Comparison of ENCODE assay signal across 8 mouse cellular contexts in genomic region chr1:71652551-71653399, GRCm38 (mm10). TPM values are rescaled to one million over a fixed set of nuclear protein-coding genes. Genes with fewer than 3 reads are reported as not detected.
DNase-seq lines count a peak whose midpoint lies in the region; ATAC-seq and TF ChIP-seq lines count a peak whose summit lies in the region.

TSS of gene Fn1 (minus strand) at chr1:71653200.

- no peak for TF ChIP-seq CTCF in E14TG2a.4 (conservative IDR thresholded peaks at IDR 0.05; ENCODE audit: low read length)
- no peak for TF ChIP-seq CTCF in thymus, adult 2 months (IDR thresholded peaks at IDR 0.05; ENCODE audit: borderline replicate concordance, control insufficient read depth, extremely low read depth, insufficient read depth, low read length, poor library complexity)

- H3K4me1 ChIP-seq in E14TG2a.4 (replicated peaks; ENCODE audit: low read depth, low read length), result peaks cover 75% of the 10 kb centered on the region
- H3K4me1 ChIP-seq in forebrain, embryonic 16.5 days (replicated peaks; ENCODE audit: control insufficient read depth, insufficient read depth, low read length), result peaks cover 12% of the 10 kb centered on the region
- H3K4me1 ChIP-seq in neural tube, embryonic 14.5 days (ENCODE audit: control insufficient read depth, insufficient read depth, low read length), result peaks cover 7% of the 10 kb centered on the region; the same call in 1 of the 2 replicates
- H3K4me1 ChIP-seq in thymus, adult 2 months (replicated peaks; ENCODE audit: control insufficient read depth, insufficient read depth, low read length), result peaks cover 12% of the 10 kb centered on the region; the same call in 1 of the 2 replicates

- peak within 1 kb of the TSS; percentile 69 for H3K27ac ChIP-seq in forebrain, embryonic 16.5 days (ENCODE audit: low read length)
- peak within 1 kb of the TSS; percentile 52; the same call in 1 of the 2 replicates for H3K27ac ChIP-seq in neural tube, embryonic 14.5 days (ENCODE audit: low read depth, low read length)
- H3K27ac ChIP-seq in thymus, adult 2 months (ENCODE audit: control insufficient read depth, insufficient read depth, low read length), result no peak within 1 kb of the TSS

- H3K27me3 ChIP-seq in E14TG2a.4 (ENCODE audit: insufficient read depth, low read length), result no peaks in the 10 kb centered on the region
- no peaks in the 10 kb centered on the region; the same call in 1 of the 2 replicates for H3K27me3 ChIP-seq in forebrain, embryonic 16.5 days (replicated peaks; ENCODE audit: control insufficient read depth, insufficient read depth, low read length)
- no peaks in the 10 kb centered on the region for H3K27me3 ChIP-seq in neural tube, embryonic 14.5 days (ENCODE audit: control insufficient read depth, insufficient read depth, low read length)
- peaks cover 4% of the 10 kb centered on the region; the same call in 1 of the 2 replicates for H3K27me3 ChIP-seq in thymus, adult 2 months (ENCODE audit: control insufficient read depth, insufficient read depth, low read length)

- intact Hi-C loops in heart, postnatal 14 days (cut with DNase I), result loop anchor here (10.0 kb wide), 1 partner anchor 112 kb away; no protein-coding TSS in a partner anchor

- ATAC-seq in forebrain, embryonic 16.5 days, result peak; percentile 94
- peak; percentile 95 for ATAC-seq in neural tube, embryonic 14.5 days (ENCODE audit: low read depth)

- under 1% methylated on average over 63 of the region's 63 CpGs for WGBS in forebrain, embryonic 16.5 days
- under 1% methylated on average over 63 of the region's 63 CpGs for WGBS in large intestine, adult 2 months
- WGBS in neural tube, embryonic 14.5 days, result under 1% methylated on average over 63 of the region's 63 CpGs
- 1% methylated on average over 63 of the region's 63 CpGs for WGBS in thymus, adult 2 months

- no peaks in the 10 kb centered on the region for H3K9me3 ChIP-seq in E14TG2a.4 (ENCODE audit: low read length)
- H3K9me3 ChIP-seq in forebrain, embryonic 16.5 days (ENCODE audit: control insufficient read depth, low read length), result no peaks in the 10 kb centered on the region
- no peaks in the 10 kb centered on the region for H3K9me3 ChIP-seq in neural tube, embryonic 14.5 days (ENCODE audit: control insufficient read depth, low read length)

- H3K4me2 ChIP-seq in forebrain, embryonic 16.5 days (ENCODE audit: low read length), result peak within 1 kb of the TSS; percentile 97
- H3K4me2 ChIP-seq in neural tube, embryonic 14.5 days (ENCODE audit: low read depth, low read length), result peak within 1 kb of the TSS; percentile 96

- no peak for TF ChIP-seq POLR2A in thymus, adult 2 months (IDR thresholded peaks at IDR 0.05; ENCODE audit: control insufficient read depth, extremely low read depth, insufficient read depth, low read length, poor library complexity)

- DNase-seq in c-Kit-positive CD71-negative TER-119-negative erythroid progenitor cells, embryonic 14.5 days (ENCODE audit: low read depth), result peak; percentile 56
- peak; percentile 93 to 95 for DNase-seq in heart, postnatal 14 days
- DNase-seq in large intestine, adult 2 months (ENCODE audit: low read depth, low spot score), result no peak
- DNase-seq in lung, adult 18-20 months, result peak; percentile 78 to 84
- peak; percentile 72 for DNase-seq in thymus, adult 2 months

- peak within 1 kb of the TSS; percentile 97 for H3K4me3 ChIP-seq in E14TG2a.4 (replicated peaks; ENCODE audit: low read length)
- peak within 1 kb of the TSS; percentile 61 for H3K4me3 ChIP-seq in forebrain, embryonic 16.5 days (replicated peaks; ENCODE audit: low read length)
- H3K4me3 ChIP-seq in neural tube, embryonic 14.5 days (ENCODE audit: low read depth, low read length), result peak within 1 kb of the TSS; percentile 64
- H3K4me3 ChIP-seq in thymus, adult 2 months (ENCODE audit: control insufficient read depth, insufficient read depth, low read length), result peak within 1 kb of the TSS; percentile 35

- peak within 1 kb of the TSS; percentile 69 for H3K9ac ChIP-seq in forebrain, embryonic 16.5 days (replicated peaks; ENCODE audit: low read depth, low read length)
- peak within 1 kb of the TSS; percentile 57 for H3K9ac ChIP-seq in neural tube, embryonic 14.5 days (replicated peaks; ENCODE audit: low read depth, low read length)

- peaks cover 38% of the 10 kb centered on the region for H3K36me3 ChIP-seq in E14TG2a.4 (ENCODE audit: insufficient read depth, low read length)
- H3K36me3 ChIP-seq in forebrain, embryonic 16.5 days (ENCODE audit: control insufficient read depth, insufficient read depth), result no peaks in the 10 kb centered on the region
- H3K36me3 ChIP-seq in neural tube, embryonic 14.5 days (ENCODE audit: control insufficient read depth, insufficient read depth, low read length), result no peaks in the 10 kb centered on the region
- H3K36me3 ChIP-seq in thymus, adult 2 months (ENCODE audit: control insufficient read depth, insufficient read depth, low read length), result no peaks in the 10 kb centered on the region

RNA-seq across cellular contexts. Expression of gene Fn1, which starts in this region (rescaled TPM):
- 39.4 and 47.5 TPM in 2 replicates for polyA plus RNA-seq in forebrain, embryonic 16.5 days (2015; fragmentation: Nextera tagmentation; extraction: Ambion mirVana)
- 100 to 1,000 TPM; 225 to 254 TPM for total RNA-seq in heart, postnatal 14 days (2021)
- polyA plus RNA-seq in large intestine, adult 2 months (2012; rRNA removed), result 57.4 and 99.4 TPM in 2 replicates
- polyA plus RNA-seq in neural tube, embryonic 14.5 days (2014; fragmentation: Nextera tagmentation; extraction: Ambion mirVana), result 18.5 and 39.2 TPM in 2 replicates
- 29.6 and 31.3 TPM in 2 replicates for polyA plus RNA-seq in thymus, adult 2 months (2012; rRNA removed)

Comparison
In these comparisons a context has a peak if more than half of its experiments do, and no peak if none do; other contexts are left out.
1. H3K4me3 ChIP-seq: peak in every context shown above with its lines; median percentile 97 in E14TG2a.4; 64 in neural tube, embryonic 14.5 days; 61 in forebrain, embryonic 16.5 days; 35 in thymus, adult 2 months.